Mouse (Mus musculus): ENCODE data around the gene Kcnab3. TPM values are rescaled to one million over a fixed set of nuclear protein-coding genes. Genes with fewer than 3 reads are reported as not detected.

The Kcnab3 gene
- polyA plus RNA-seq, 1 experiment from 2014 or later, result 1.7 TPM

GRCm38 (mm10) chr11:69369990-69370816 is 44.1 kb downstream of the Kcnab3 start:
- peak overlapping the region; percentile 100 for H3K27ac ChIP-seq (replicated peaks; ENCODE audit: low read depth, low read length)
- peak overlapping the region; percentile 100 for H3K9ac ChIP-seq (ENCODE audit: low read depth, low read length)
- no peak for DNase-seq (ENCODE audit: low spot score)
- H3K36me3 ChIP-seq (ENCODE audit: control insufficient read depth, insufficient read depth, low read length), result peaks cover 23% of the 10 kb centered on the region
- 15% methylated on average over 2 of the region's 2 CpGs for WGBS
- H3K4me3 ChIP-seq (ENCODE audit: low read depth, low read length), result peak overlapping the region; percentile 95
- peaks cover 26% of the 10 kb centered on the region for H3K4me1 ChIP-seq (ENCODE audit: control insufficient read depth, insufficient read depth, low read length)
- peak overlapping the region; percentile 73 for H3K4me2 ChIP-seq (ENCODE audit: low read depth, low read length)
- H3K27me3 ChIP-seq (replicated peaks; ENCODE audit: control insufficient read depth, insufficient read depth, low read length), result no peaks in the 10 kb centered on the region
- no peak for ATAC-seq (ENCODE audit: low read depth)
- H3K9me3 ChIP-seq (ENCODE audit: control insufficient read depth, low read length), result no peaks in the 10 kb centered on the region

GRCm38 (mm10) chr11:69370817-69371215 is 44.8 kb downstream of the Kcnab3 start:
- DNase-seq (ENCODE audit: low spot score) (no peak), ATAC-seq (ENCODE audit: low read depth) (no peak)
- peak overlapping the region; percentile 10; the same call in 1 of the 2 replicates for H3K4me3 ChIP-seq (ENCODE audit: low read depth, low read length)
- peak overlapping the region; percentile 41 for H3K4me2 ChIP-seq (ENCODE audit: low read depth, low read length)
- H3K27ac ChIP-seq (replicated peaks; ENCODE audit: low read depth, low read length), result peak overlapping the region; percentile 100
- peaks cover 23% of the 10 kb centered on the region for H3K36me3 ChIP-seq (ENCODE audit: control insufficient read depth, insufficient read depth, low read length)
- no peaks in the 10 kb centered on the region for H3K27me3 ChIP-seq (replicated peaks; ENCODE audit: control insufficient read depth, insufficient read depth, low read length)
- peak overlapping the region; percentile 47; the same call in 1 of the 2 replicates for H3K9ac ChIP-seq (ENCODE audit: low read depth, low read length)
- H3K4me1 ChIP-seq (ENCODE audit: control insufficient read depth, insufficient read depth, low read length), result peaks cover 20% of the 10 kb centered on the region
- WGBS, result 23% methylated on average over 9 of the region's 9 CpGs
- H3K9me3 ChIP-seq (ENCODE audit: control insufficient read depth, low read length), result no peaks in the 10 kb centered on the region

GRCm38 (mm10) chr11:69371601-69372000 is 45.5 kb downstream of the Kcnab3 start:
- Histone ChIP-seq H3K9ac (ENCODE audit: low read depth, low read length) (peak overlapping the region; percentile 47), H3K4me2 (ENCODE audit: low read depth, low read length) (peak overlapping the region; percentile 41), H3K27me3 (replicated peaks; ENCODE audit: control insufficient read depth, insufficient read depth, low read length) (no peaks in the 10 kb centered on the region), H3K4me3 (ENCODE audit: low read depth, low read length) (no peak overlapping the region), H3K9me3 (ENCODE audit: control insufficient read depth, low read length) (no peaks in the 10 kb centered on the region), H3K36me3 (ENCODE audit: control insufficient read depth, insufficient read depth, low read length) (peaks cover 27% of the 10 kb centered on the region), H3K27ac (replicated peaks; ENCODE audit: low read depth, low read length) (peak overlapping the region; percentile 100), H3K4me1 (ENCODE audit: control insufficient read depth, insufficient read depth, low read length) (peaks cover 18% of the 10 kb centered on the region)
- 49% methylated on average over 12 of the region's 12 CpGs for WGBS
- no peak for DNase-seq (ENCODE audit: low spot score)
- ATAC-seq (ENCODE audit: low read depth), result no peak

GRCm38 (mm10) chr11:69372056-69372779 is 46.2 kb downstream of the Kcnab3 start:
- Histone ChIP-seq H3K9ac (ENCODE audit: low read depth, low read length) (peak overlapping the region; percentile 47; the same call in 1 of the 2 replicates), H3K4me3 (ENCODE audit: low read depth, low read length) (no peak overlapping the region), H3K9me3 (ENCODE audit: control insufficient read depth, low read length) (no peaks in the 10 kb centered on the region), H3K4me2 (ENCODE audit: low read depth, low read length) (peak overlapping the region; percentile 41; the same call in 1 of the 2 replicates), H3K27ac (replicated peaks; ENCODE audit: low read depth, low read length) (peak overlapping the region; percentile 100), H3K4me1 (ENCODE audit: control insufficient read depth, insufficient read depth, low read length) (peaks cover 18% of the 10 kb centered on the region), H3K27me3 (replicated peaks; ENCODE audit: control insufficient read depth, insufficient read depth, low read length) (no peaks in the 10 kb centered on the region), H3K36me3 (ENCODE audit: control insufficient read depth, insufficient read depth, low read length) (peaks cover 27% of the 10 kb centered on the region)
- 46% methylated on average over 12 of the region's 12 CpGs for WGBS
- ATAC-seq (ENCODE audit: low read depth) (no peak), DNase-seq (ENCODE audit: low spot score) (no peak)

GRCm38 (mm10) chr11:69372780-69373170 is 46.7 kb downstream of the Kcnab3 start:
- H3K36me3 ChIP-seq (ENCODE audit: control insufficient read depth, insufficient read depth, low read length), result peaks cover 27% of the 10 kb centered on the region
- H3K27ac ChIP-seq (replicated peaks; ENCODE audit: low read depth, low read length), result 0 out of 2 replicates have a peak overlapping the region, but pooled peaks have one; percentile 100
- ATAC-seq (ENCODE audit: low read depth) (no peak), DNase-seq (ENCODE audit: low spot score) (no peak)
- 59% methylated on average over 3 of the region's 3 CpGs for WGBS
- H3K4me1 ChIP-seq (ENCODE audit: control insufficient read depth, insufficient read depth, low read length), result peaks cover 18% of the 10 kb centered on the region
- H3K9ac ChIP-seq (ENCODE audit: low read depth, low read length), result no peak overlapping the region
- H3K27me3 ChIP-seq (replicated peaks; ENCODE audit: control insufficient read depth, insufficient read depth, low read length), result no peaks in the 10 kb centered on the region
- H3K4me3 ChIP-seq (ENCODE audit: low read depth, low read length), result no peak overlapping the region
- H3K4me2 ChIP-seq (ENCODE audit: low read depth, low read length), result no peak overlapping the region
- H3K9me3 ChIP-seq (ENCODE audit: control insufficient read depth, low read length), result no peaks in the 10 kb centered on the region

- H3K27ac ChIP-seq (replicated peaks; ENCODE audit: low read depth, low read length), result no peak overlapping the region
- peaks cover 27% of the 10 kb centered on the region for H3K36me3 ChIP-seq (ENCODE audit: control insufficient read depth, insufficient read depth, low read length)
- no peak for ATAC-seq (ENCODE audit: low read depth)
- H3K4me3 ChIP-seq (ENCODE audit: low read depth, low read length), result no peak overlapping the region
- no peaks in the 10 kb centered on the region for H3K9me3 ChIP-seq (ENCODE audit: control insufficient read depth, low read length)
- 92% methylated on average over 16 of the region's 16 CpGs for WGBS
- H3K4me2 ChIP-seq (ENCODE audit: low read depth, low read length), result no peak overlapping the region
- H3K4me1 ChIP-seq (ENCODE audit: control insufficient read depth, insufficient read depth, low read length), result peaks cover 18% of the 10 kb centered on the region
- no peaks in the 10 kb centered on the region for H3K27me3 ChIP-seq (replicated peaks; ENCODE audit: control insufficient read depth, insufficient read depth, low read length)
- DNase-seq (ENCODE audit: low spot score), result no peak
- no peak overlapping the region for H3K9ac ChIP-seq (ENCODE audit: low read depth, low read length)
Measured at GRCm38 (mm10) chr11:69373223-69373965, 47.3 kb downstream of the Kcnab3 start.

- no peak overlapping the region for H3K9ac ChIP-seq (ENCODE audit: low read depth, low read length)
- no peak overlapping the region for H3K4me2 ChIP-seq (ENCODE audit: low read depth, low read length)
- H3K36me3 ChIP-seq (ENCODE audit: control insufficient read depth, insufficient read depth, low read length), result peaks cover 27% of the 10 kb centered on the region
- peaks cover 15% of the 10 kb centered on the region for H3K4me1 ChIP-seq (ENCODE audit: control insufficient read depth, insufficient read depth, low read length)
- H3K27me3 ChIP-seq (replicated peaks; ENCODE audit: control insufficient read depth, insufficient read depth, low read length), result no peaks in the 10 kb centered on the region
- no peak overlapping the region for H3K4me3 ChIP-seq (ENCODE audit: low read depth, low read length)
- no peak for ATAC-seq (ENCODE audit: low read depth)
- 82% methylated on average over 4 of the region's 4 CpGs for WGBS
- no peaks in the 10 kb centered on the region for H3K9me3 ChIP-seq (ENCODE audit: control insufficient read depth, low read length)
- no peak for DNase-seq (ENCODE audit: low spot score)
- H3K27ac ChIP-seq (replicated peaks; ENCODE audit: low read depth, low read length), result no peak overlapping the region
Measured at GRCm38 (mm10) chr11:69375646-69376045, 49.6 kb downstream of the Kcnab3 start.

GRCm38 (mm10) chr11:69377766-69378165 is 51.7 kb downstream of the Kcnab3 start:
- ATAC-seq (ENCODE audit: low read depth) (no peak), DNase-seq (ENCODE audit: low spot score) (no peak)
- no peak overlapping the region for H3K4me3 ChIP-seq (ENCODE audit: low read depth, low read length)
- H3K4me1 ChIP-seq (ENCODE audit: control insufficient read depth, insufficient read depth, low read length), result peaks cover 1% of the 10 kb centered on the region; the same call in 1 of the 2 replicates
- WGBS, result 71% methylated on average over 3 of the region's 3 CpGs
- H3K9me3 ChIP-seq (ENCODE audit: control insufficient read depth, low read length), result no peaks in the 10 kb centered on the region
- H3K27ac ChIP-seq (replicated peaks; ENCODE audit: low read depth, low read length), result no peak overlapping the region
- H3K27me3 ChIP-seq (replicated peaks; ENCODE audit: control insufficient read depth, insufficient read depth, low read length), result no peaks in the 10 kb centered on the region
- no peak overlapping the region for H3K4me2 ChIP-seq (ENCODE audit: low read depth, low read length)
- H3K9ac ChIP-seq (ENCODE audit: low read depth, low read length), result no peak overlapping the region
- peaks cover 23% of the 10 kb centered on the region for H3K36me3 ChIP-seq (ENCODE audit: control insufficient read depth, insufficient read depth, low read length)
